Mouse (Mus musculus) liver, postnatal 0 days (tissue): ENCODE measurements around the gene Gp5. TPM values are rescaled to one million over a fixed set of nuclear protein-coding genes. Genes with fewer than 3 reads are reported as not detected.

Source experiments
- ATAC-seq: fragments of 200-750 bp; cut with Nextera tagmentation; 2 replicates; pipeline ENCODE4 v1.8.0; 2017; ENCODE audit warnings: mild to moderate bottlenecking, moderate library complexity
- DNase-seq: peaks from one replicate; pipeline ENCODE4 v3.0.0-alpha.2; 2016
- H3K27ac ChIP-seq: fragments of 300-500 bp; sonication (generic); 2 replicates; pipeline ENCODE4 v1.5.1; 2014; ENCODE audit warnings: antibody characterized with exemption, moderate library complexity, mild to moderate bottlenecking, low read depth
- H3K27me3 ChIP-seq: fragments of 300-500 bp; sonication (generic); 2 replicates; pipeline ENCODE4 v1.6.1; 2014; ENCODE audit warnings: low read length, control low read depth, mixed read lengths; ENCODE audit not compliant: insufficient read depth
- H3K36me3 ChIP-seq: fragments of 300-500 bp; sonication (generic); replicated peaks from 2 replicates; pipeline ENCODE4 v1.6.1; 2014; ENCODE audit warnings: mild to moderate bottlenecking, control low read depth, low read length, moderate library complexity, mixed read lengths; ENCODE audit not compliant: insufficient read depth
- H3K4me1 ChIP-seq: fragments of 300-500 bp; sonication (generic); 2 replicates; pipeline ENCODE4 v1.6.1; 2014; ENCODE audit warnings: antibody characterized with exemption, mild to moderate bottlenecking, control low read depth; ENCODE audit not compliant: insufficient read depth
- H3K4me2 ChIP-seq: fragments of 300-500 bp; sonication (generic); 2 replicates; pipeline ENCODE4 v1.6.1; 2014; ENCODE audit warnings: low read depth, mild to moderate bottlenecking, low read length, moderate library complexity, mixed read lengths
- H3K4me3 ChIP-seq: fragments of 300-500 bp; sonication (generic); 2 replicates; pipeline ENCODE4 v1.5.1; 2014; ENCODE audit warnings: low read depth, low read length
- H3K9ac ChIP-seq: fragments of 300-500 bp; sonication (generic); replicated peaks from 2 replicates; pipeline ENCODE4 v1.6.1; 2014; ENCODE audit warnings: mild to moderate bottlenecking, moderate library complexity
- H3K9me3 ChIP-seq: fragments of 300-500 bp; sonication (generic); 2 replicates; pipeline ENCODE4 v1.6.1; 2016; ENCODE audit warnings: mild to moderate bottlenecking, control low read depth, low read length, mixed read lengths
- CTCF ChIP-seq: sonication (generic); IDR thresholded peaks from 2 replicates; pipeline ENCODE4 v1.5.1; 2016; ENCODE audit warnings: antibody characterized with exemption, low read depth
- EP300 ChIP-seq: IDR thresholded peaks from 2 replicates; pipeline ENCODE4 v1.6.1; 2016; ENCODE audit warnings: antibody characterized with exemption, low read depth, mild to moderate bottlenecking
- WGBS: fragments of 180-500 bp; shearing (Covaris S2); extraction: QIAGEN DNeasy Blood & Tissue Kit; methylation state at CpG from one replicate; pipeline ENCODE4 v1.1.7; 2014; ENCODE audit not compliant: insufficient replicate concordance; 5-methylcytosine and 5-hydroxymethylcytosine counted together
- polyA plus RNA-seq: library from polyadenylated mRNA; unstranded; fragments of >200 nt; fragmentation: Nextera tagmentation; extraction: Ambion mirVana; gene quantifications from 2 replicates; pipeline ENCODE4 v1.2.1, GENCODE M21; 2015

Gp5 gene
- polyA plus RNA-seq, 1 experiment from 2014 or later, result 17.5 TPM

DNA sequence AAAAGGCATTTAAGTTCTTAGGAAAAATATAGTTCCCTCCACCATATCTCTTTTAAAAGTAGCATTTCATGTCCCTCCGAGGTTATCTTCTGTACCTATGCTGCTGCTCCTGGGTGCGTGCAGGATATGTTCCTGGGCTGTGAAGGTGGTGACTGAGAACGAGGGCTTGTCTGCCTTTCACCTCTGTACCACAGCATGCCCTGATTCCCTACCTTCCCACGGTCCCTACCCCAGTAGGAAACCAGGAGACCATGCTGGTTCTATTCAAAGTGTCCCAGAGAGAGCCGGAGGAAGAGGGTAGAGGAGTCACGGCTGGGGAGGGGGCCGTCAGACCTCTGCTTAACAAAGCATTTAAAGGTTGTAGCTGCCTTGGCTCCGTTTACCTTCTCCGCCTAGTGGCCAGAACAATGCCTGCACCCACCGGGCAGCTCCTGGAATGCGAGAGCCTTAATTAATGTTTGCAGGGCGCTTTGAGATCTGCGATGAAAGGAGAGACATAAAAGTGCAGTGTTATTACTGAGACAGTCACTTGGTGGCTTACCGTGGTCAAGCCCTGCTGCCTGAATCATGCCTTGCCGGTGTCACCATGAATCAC lies 26.7 kb downstream of the Gp5 start:
- H3K4me3 ChIP-seq, result 0 out of 2 replicates have a peak overlapping the region, but pooled peaks have one; percentile 22
- no peaks in the 10 kb centered on the region for H3K9me3 ChIP-seq
- H3K27ac ChIP-seq, result no peak overlapping the region
- H3K36me3 ChIP-seq, result no peaks in the 10 kb centered on the region
- no peak for ATAC-seq
- 3% methylated on average over 15 of the region's 15 CpGs for WGBS
- H3K27me3 ChIP-seq, result peaks cover 30% of the 10 kb centered on the region
- no peak overlapping the region for H3K9ac ChIP-seq
- peaks cover 6% of the 10 kb centered on the region; the same call in 1 of the 2 replicates for H3K4me1 ChIP-seq
- TF ChIP-seq EP300 (no peak), CTCF (peak; percentile 78)
- peak; percentile 70 for DNase-seq
- H3K4me2 ChIP-seq, result peak overlapping the region; percentile 44; the same call in 1 of the 2 replicates

- 11% methylated on average over 34 of the region's 34 CpGs for WGBS
- TF ChIP-seq CTCF (peak; percentile 40; the same call in 1 of the 2 replicates), EP300 (no peak)
- peak within 1 kb of the TSS; percentile 44 for H3K4me2 ChIP-seq
- ATAC-seq (no peak; the same call in 1 of the 2 replicates), DNase-seq (no peak)
- no peak within 1 kb of the TSS for H3K9ac ChIP-seq
- no peaks in the 10 kb centered on the region for H3K9me3 ChIP-seq
- peaks cover 30% of the 10 kb centered on the region for H3K27me3 ChIP-seq
- peak within 1 kb of the TSS; percentile 22; the same call in 1 of the 2 replicates for H3K4me3 ChIP-seq
- H3K27ac ChIP-seq, result no peak within 1 kb of the TSS
- H3K36me3 ChIP-seq, result no peaks in the 10 kb centered on the region
- H3K4me1 ChIP-seq, result peaks cover 6% of the 10 kb centered on the region; the same call in 1 of the 2 replicates
Observed at GRCm38 (mm10) chr16:30282844-30283495, 27.6 kb downstream of the Gp5 start, which contains the start of gene Lrrc15. Lrrc15 (minus strand) TSS chr16:30283256.

- no peak overlapping the region for H3K27ac ChIP-seq
- H3K4me2 ChIP-seq, result no peak overlapping the region
- H3K9ac ChIP-seq, result no peak overlapping the region
- peaks cover 6% of the 10 kb centered on the region; the same call in 1 of the 2 replicates for H3K4me1 ChIP-seq
- TF ChIP-seq CTCF (no peak), EP300 (no peak)
- no peaks in the 10 kb centered on the region for H3K9me3 ChIP-seq
- 32% methylated on average over 4 of the region's 4 CpGs for WGBS
- H3K36me3 ChIP-seq, result no peaks in the 10 kb centered on the region
- ATAC-seq, result no peak
- no peak for DNase-seq
- H3K4me3 ChIP-seq, result no peak overlapping the region
- peaks cover 30% of the 10 kb centered on the region for H3K27me3 ChIP-seq
Observed at GRCm38 (mm10) chr16:30280676-30281297, 29.8 kb downstream of the Gp5 start.

DNA sequence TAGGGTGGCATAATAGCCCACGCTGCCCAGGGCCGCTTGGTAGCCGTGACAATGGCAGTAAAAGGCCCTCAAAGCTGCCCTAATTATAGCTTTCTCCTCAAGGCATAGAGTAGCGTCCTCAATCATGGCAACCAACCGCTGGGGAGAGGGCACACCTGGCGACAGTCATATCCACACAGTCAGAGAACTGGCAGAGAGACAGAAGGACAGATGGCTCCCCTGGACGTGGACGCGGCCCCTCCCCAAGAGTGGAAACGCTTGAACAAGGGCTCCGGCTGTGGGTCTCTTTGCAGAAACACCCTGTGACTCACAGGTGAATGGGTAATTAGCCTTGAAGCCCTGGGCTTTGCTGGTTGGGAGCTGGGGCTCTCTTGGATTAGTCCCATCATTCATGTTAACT lies 32.2 kb downstream of the Gp5 start:
- Histone ChIP-seq H3K4me2 (no peak overlapping the region), H3K4me3 (no peak overlapping the region), H3K9me3 (no peaks in the 10 kb centered on the region), H3K9ac (no peak overlapping the region), H3K27ac (no peak overlapping the region), H3K4me1 (peaks cover 6% of the 10 kb centered on the region; the same call in 1 of the 2 replicates), H3K27me3 (peaks cover 15% of the 10 kb centered on the region; the same call in 1 of the 2 replicates), H3K36me3 (no peaks in the 10 kb centered on the region)
- ATAC-seq, result no peak
- DNase-seq, result no peak
- 80% methylated on average over 11 of the region's 11 CpGs for WGBS
- no peak for TF ChIP-seq EP300
- TF ChIP-seq CTCF, result no peak

GRCm38 (mm10) chr16:30275558-30276340 lies 34.8 kb downstream of the Gp5 start:
- ATAC-seq, result no peak
- no peaks in the 10 kb centered on the region for H3K36me3 ChIP-seq

More at GRCm38 (mm10) chr16:30275558-30276340, 34.8 kb downstream of the Gp5 start:
- H3K4me3 ChIP-seq, result no peak overlapping the region
- no peaks in the 10 kb centered on the region for H3K9me3 ChIP-seq
- DNase-seq, result no peak
- no peak for TF ChIP-seq EP300
- no peak for TF ChIP-seq CTCF
- no peak overlapping the region for H3K4me2 ChIP-seq
- no peak overlapping the region for H3K27ac ChIP-seq
- no peaks in the 10 kb centered on the region for H3K27me3 ChIP-seq
- H3K9ac ChIP-seq, result no peak overlapping the region
- 72% methylated on average over 15 of the region's 15 CpGs for WGBS
- no peaks in the 10 kb centered on the region for H3K4me1 ChIP-seq
